Mouse (Mus musculus): ENCODE measurements around the gene Nhsl1. TPM values are rescaled to one million over a fixed set of nuclear protein-coding genes. Genes with fewer than 3 reads are reported as not detected.

The Nhsl1 gene
- polyA plus RNA-seq, 1 experiment from 2014 or later = 12.6 TPM

GRCm38 (mm10) chr10:18461336-18461735 lies 142.6 kb downstream of the Nhsl1 start:
- peaks cover 41% of the 10 kb centered on the region for H3K4me1 ChIP-seq
- H3K27ac ChIP-seq (replicated peaks) = no peak overlapping the region
- H3K36me3 ChIP-seq (replicated peaks) = no peaks in the 10 kb centered on the region
- H3K9me3 ChIP-seq = no peaks in the 10 kb centered on the region
- no peaks in the 10 kb centered on the region for H3K27me3 ChIP-seq (replicated peaks; ENCODE audit: low read depth, poor library complexity, severe bottlenecking)
- no peak for DNase-seq (ENCODE audit: low spot score)
- no peak overlapping the region for H3K4me3 ChIP-seq
- WGBS = 92% methylated on average over 13 of the region's 13 CpGs

GRCm38 (mm10) chr10:18463071-18463841 lies 144.5 kb downstream of the Nhsl1 start:
- DNase-seq (ENCODE audit: low spot score) = no peak

GRCm38 (mm10) chr10:18468396-18468795 lies 149.6 kb downstream of the Nhsl1 start:
- Histone ChIP-seq H3K4me1 (peaks cover 39% of the 10 kb centered on the region), H3K27ac (replicated peaks) (no peak overlapping the region), H3K36me3 (replicated peaks) (peaks cover 10% of the 10 kb centered on the region), H3K27me3 (replicated peaks; ENCODE audit: low read depth, poor library complexity, severe bottlenecking) (no peaks in the 10 kb centered on the region), H3K9me3 (no peaks in the 10 kb centered on the region), H3K4me3 (no peak overlapping the region)
- WGBS = 31% methylated on average over 4 of the region's 4 CpGs
- no peak for DNase-seq (ENCODE audit: low spot score)

More at GRCm38 (mm10) chr10:18463071-18463841, 144.5 kb downstream of the Nhsl1 start:
- Histone ChIP-seq H3K36me3 (replicated peaks) (no peaks in the 10 kb centered on the region), H3K27ac (replicated peaks) (0 out of 2 replicates have a peak overlapping the region, but pooled peaks have one; percentile 30), H3K4me1 (peaks cover 28% of the 10 kb centered on the region), H3K9me3 (no peaks in the 10 kb centered on the region), H3K4me3 (no peak overlapping the region), H3K27me3 (replicated peaks; ENCODE audit: low read depth, poor library complexity, severe bottlenecking) (no peaks in the 10 kb centered on the region)
- 73% methylated on average over 23 of the region's 23 CpGs for WGBS

GRCm38 (mm10) chr10:18469279-18470135 lies 150.7 kb downstream of the Nhsl1 start:
- Histone ChIP-seq H3K4me3 (peak overlapping the region; percentile 49), H3K36me3 (replicated peaks) (peaks cover 12% of the 10 kb centered on the region), H3K27me3 (replicated peaks; ENCODE audit: low read depth, poor library complexity, severe bottlenecking) (no peaks in the 10 kb centered on the region), H3K9me3 (no peaks in the 10 kb centered on the region), H3K27ac (replicated peaks) (peak overlapping the region; percentile 71), H3K4me1 (peaks cover 37% of the 10 kb centered on the region)
- under 1% methylated on average over 17 of the region's 17 CpGs for whole genome bisulfite sequencing
- peak; percentile 70 for DNase-seq (ENCODE audit: low spot score)

GRCm38 (mm10) chr10:18470351-18471060 lies 151.7 kb downstream of the Nhsl1 start:
- WGBS = 20% methylated on average over 20 of the region's 20 CpGs
- Histone ChIP-seq H3K27me3 (replicated peaks; ENCODE audit: low read depth, poor library complexity, severe bottlenecking) (no peaks in the 10 kb centered on the region), H3K36me3 (replicated peaks) (peaks cover 12% of the 10 kb centered on the region), H3K27ac (replicated peaks) (peak overlapping the region; percentile 71), H3K4me1 (peaks cover 37% of the 10 kb centered on the region), H3K4me3 (peak overlapping the region; percentile 49; the same call in 1 of the 2 replicates), H3K9me3 (no peaks in the 10 kb centered on the region)
- no peak for DNase-seq (ENCODE audit: low spot score)

GRCm38 (mm10) chr10:18471648-18472047 lies 152.9 kb downstream of the Nhsl1 start:
- H3K27ac ChIP-seq (replicated peaks) = no peak overlapping the region

GRCm38 (mm10) chr10:18475126-18475525 lies 156.3 kb downstream of the Nhsl1 start:
- H3K4me3 ChIP-seq = no peak overlapping the region
- no peaks in the 10 kb centered on the region for H3K27me3 ChIP-seq (replicated peaks; ENCODE audit: low read depth, poor library complexity, severe bottlenecking)
- H3K27ac ChIP-seq (replicated peaks) = no peak overlapping the region
- 90% methylated on average over 6 of the region's 6 CpGs for WGBS
- peaks cover 22% of the 10 kb centered on the region for H3K36me3 ChIP-seq (replicated peaks)
- DNase-seq (ENCODE audit: low spot score) = no peak
- H3K4me1 ChIP-seq = peaks cover 13% of the 10 kb centered on the region
- H3K9me3 ChIP-seq = no peaks in the 10 kb centered on the region

More at GRCm38 (mm10) chr10:18471648-18472047, 152.9 kb downstream of the Nhsl1 start:
- no peaks in the 10 kb centered on the region for H3K9me3 ChIP-seq
- no peaks in the 10 kb centered on the region for H3K27me3 ChIP-seq (replicated peaks; ENCODE audit: low read depth, poor library complexity, severe bottlenecking)
- no peak for DNase-seq (ENCODE audit: low spot score)
- peaks cover 37% of the 10 kb centered on the region for H3K4me1 ChIP-seq
- H3K4me3 ChIP-seq = no peak overlapping the region
- H3K36me3 ChIP-seq (replicated peaks) = peaks cover 12% of the 10 kb centered on the region
- WGBS = 89% methylated on average over 5 of the region's 5 CpGs

- H3K4me3 ChIP-seq = no peak overlapping the region
- WGBS = 92% methylated on average over 4 of the region's 4 CpGs
- H3K9me3 ChIP-seq = no peaks in the 10 kb centered on the region
Observed at GRCm38 (mm10) chr10:18478294-18478693, 159.5 kb downstream of the Nhsl1 start.

GRCm38 (mm10) chr10:18479285-18479684 lies 160.5 kb downstream of the Nhsl1 start:
- 87% methylated on average over 3 of the region's 3 CpGs for WGBS
- peaks cover 15% of the 10 kb centered on the region for H3K4me1 ChIP-seq

More at GRCm38 (mm10) chr10:18478294-18478693, 159.5 kb downstream of the Nhsl1 start:
- DNase-seq (ENCODE audit: low spot score) = no peak
- Histone ChIP-seq H3K36me3 (replicated peaks) (peaks cover 13% of the 10 kb centered on the region), H3K27me3 (replicated peaks; ENCODE audit: low read depth, poor library complexity, severe bottlenecking) (no peaks in the 10 kb centered on the region), H3K4me1 (peaks cover 15% of the 10 kb centered on the region), H3K27ac (replicated peaks) (no peak overlapping the region)

GRCm38 (mm10) chr10:18480836-18481235 lies 162.1 kb downstream of the Nhsl1 start:
- H3K4me1 ChIP-seq = peaks cover 15% of the 10 kb centered on the region
- no peak for DNase-seq (ENCODE audit: low spot score)
- no peaks in the 10 kb centered on the region for H3K27me3 ChIP-seq (replicated peaks; ENCODE audit: low read depth, poor library complexity, severe bottlenecking)
- H3K36me3 ChIP-seq (replicated peaks) = peaks cover 10% of the 10 kb centered on the region; the same call in 1 of the 2 replicates
- H3K27ac ChIP-seq (replicated peaks) = no peak overlapping the region
- 93% methylated on average over 10 of the region's 10 CpGs for WGBS
- no peak overlapping the region for H3K4me3 ChIP-seq
- no peaks in the 10 kb centered on the region for H3K9me3 ChIP-seq

More at GRCm38 (mm10) chr10:18479285-18479684, 160.5 kb downstream of the Nhsl1 start:
- H3K36me3 ChIP-seq (replicated peaks) = peaks cover 10% of the 10 kb centered on the region; the same call in 1 of the 2 replicates
- H3K4me3 ChIP-seq = no peak overlapping the region
- no peak overlapping the region for H3K27ac ChIP-seq (replicated peaks)
- no peaks in the 10 kb centered on the region for H3K27me3 ChIP-seq (replicated peaks; ENCODE audit: low read depth, poor library complexity, severe bottlenecking)
- no peaks in the 10 kb centered on the region for H3K9me3 ChIP-seq
- no peak for DNase-seq (ENCODE audit: low spot score)

- H3K4me1 ChIP-seq = peaks cover 15% of the 10 kb centered on the region
- DNase-seq (ENCODE audit: low spot score) = no peak
- H3K36me3 ChIP-seq (replicated peaks) = peaks cover 6% of the 10 kb centered on the region; the same call in 1 of the 2 replicates
- no peaks in the 10 kb centered on the region for H3K27me3 ChIP-seq (replicated peaks; ENCODE audit: low read depth, poor library complexity, severe bottlenecking)
- H3K4me3 ChIP-seq = no peak overlapping the region
- WGBS = 27% methylated on average over 4 of the region's 4 CpGs
- no peaks in the 10 kb centered on the region for H3K9me3 ChIP-seq
- 0 out of 2 replicates have a peak overlapping the region, but pooled peaks have one; percentile 30 for H3K27ac ChIP-seq (replicated peaks)
Observed at GRCm38 (mm10) chr10:18482558-18483141, 163.9 kb downstream of the Nhsl1 start.
